Mouse (Mus musculus): Measurements from ENCODE around the gene Abraxas1.
A peak's percentile ranks its signal among the peaks of the same experiment; 100 is the strongest.

Gene Abraxas1

DNA sequence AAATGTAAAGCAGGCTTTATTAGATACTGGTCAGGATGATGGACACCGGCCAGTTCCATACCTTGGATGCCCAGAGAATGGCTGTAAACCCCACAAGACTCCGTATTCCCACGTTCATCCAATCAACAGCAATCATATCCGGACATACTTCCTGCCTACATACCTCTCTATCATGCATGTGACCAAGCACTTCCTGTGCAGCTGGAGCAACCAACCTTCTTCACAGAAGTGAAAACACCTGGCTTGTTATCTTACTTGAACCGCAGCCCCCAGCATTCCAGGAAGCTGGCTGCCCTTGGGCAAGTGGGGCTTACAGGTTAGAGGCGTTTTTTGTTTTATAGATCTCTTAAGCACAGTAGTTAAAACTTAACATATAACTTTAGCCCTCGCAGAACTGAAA, 2.1 kb upstream of the Abraxas1 start:
- no peak for DNase-seq (ENCODE audit: low spot score)

DNA sequence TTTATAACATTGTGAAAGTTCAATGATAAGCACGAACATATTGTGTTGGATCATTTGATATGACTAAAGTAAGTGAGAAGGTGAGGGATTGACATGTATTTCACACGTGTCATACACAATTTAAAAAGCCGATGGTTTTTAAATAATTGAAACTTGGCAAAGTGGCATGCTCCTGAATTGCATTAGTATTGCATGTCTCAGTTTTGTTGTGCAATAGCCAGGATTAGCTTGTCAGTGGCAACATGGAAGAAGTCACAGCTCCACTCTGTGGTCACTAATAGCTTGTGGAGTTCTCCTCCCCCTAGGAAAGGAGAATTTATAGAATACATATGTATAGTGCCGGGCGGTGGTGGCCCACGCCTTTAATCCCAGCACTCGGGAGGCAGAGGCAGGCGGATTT, 610 bp upstream of the Abraxas1 start:
- peak; percentile 13 for DNase-seq (ENCODE audit: low spot score)

DNA sequence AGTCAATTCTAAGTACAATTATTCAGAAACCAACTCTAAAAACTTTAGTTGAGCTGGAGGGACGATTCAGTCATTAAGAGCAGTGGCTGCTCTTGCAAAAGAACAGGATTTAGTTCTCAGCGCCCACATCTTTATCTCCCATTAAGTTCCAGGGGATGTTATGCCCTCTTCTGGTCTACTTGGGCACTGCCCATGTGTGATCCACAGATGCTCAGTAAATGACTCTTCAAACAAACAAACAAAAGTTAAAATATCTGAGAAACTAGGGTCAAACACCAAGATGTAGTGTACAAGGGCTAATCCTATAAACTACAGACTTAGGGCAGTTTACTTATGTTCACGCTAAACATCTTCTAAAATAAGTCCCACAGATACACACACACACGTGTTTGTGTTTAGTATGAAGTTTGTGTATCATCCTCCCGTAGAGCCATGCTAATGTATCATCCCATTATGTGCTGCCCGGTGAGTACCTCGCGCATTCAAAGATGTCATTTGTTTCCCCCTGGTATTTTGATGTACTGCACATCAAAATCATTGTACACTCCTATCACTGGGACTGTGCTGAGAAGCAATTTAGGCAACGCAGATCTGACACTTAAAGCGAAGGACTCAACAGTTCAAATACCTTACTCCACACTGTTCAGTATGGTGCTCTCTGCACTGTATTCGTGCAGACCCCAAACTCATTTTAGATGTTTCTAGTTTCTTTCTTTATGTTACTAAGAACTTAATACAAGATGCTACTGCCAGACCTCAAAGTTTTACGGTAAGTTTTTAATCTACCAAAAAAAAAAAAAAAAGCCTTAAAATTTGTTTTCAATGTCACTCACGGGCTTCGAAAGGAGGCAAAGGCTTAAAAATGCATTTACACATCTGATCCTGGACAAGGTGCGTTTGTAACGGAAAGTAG, 941 bp downstream of the Abraxas1 start:
- DNase-seq (ENCODE audit: low spot score): peak; percentile 52

DNA sequence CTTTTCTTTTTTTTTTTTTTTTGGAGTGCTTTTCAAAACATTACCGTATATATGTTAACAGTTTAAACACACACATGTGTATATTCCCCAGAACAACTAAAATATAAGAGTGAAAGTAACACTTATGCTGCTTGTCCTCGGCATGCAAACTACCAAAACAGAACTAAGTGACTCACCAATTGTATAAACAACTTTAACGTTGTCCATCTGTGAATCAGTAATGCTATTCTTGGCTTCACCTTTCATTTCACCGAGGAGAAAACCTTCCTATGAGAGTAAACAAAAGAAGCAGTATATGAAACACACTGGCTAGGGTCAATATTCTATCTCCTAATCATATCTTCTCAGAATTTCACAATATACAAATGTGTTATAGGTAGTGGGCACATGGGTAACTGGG, 2.4 kb downstream of the Abraxas1 start:
- DNase-seq (ENCODE audit: low spot score): no peak

DNA sequence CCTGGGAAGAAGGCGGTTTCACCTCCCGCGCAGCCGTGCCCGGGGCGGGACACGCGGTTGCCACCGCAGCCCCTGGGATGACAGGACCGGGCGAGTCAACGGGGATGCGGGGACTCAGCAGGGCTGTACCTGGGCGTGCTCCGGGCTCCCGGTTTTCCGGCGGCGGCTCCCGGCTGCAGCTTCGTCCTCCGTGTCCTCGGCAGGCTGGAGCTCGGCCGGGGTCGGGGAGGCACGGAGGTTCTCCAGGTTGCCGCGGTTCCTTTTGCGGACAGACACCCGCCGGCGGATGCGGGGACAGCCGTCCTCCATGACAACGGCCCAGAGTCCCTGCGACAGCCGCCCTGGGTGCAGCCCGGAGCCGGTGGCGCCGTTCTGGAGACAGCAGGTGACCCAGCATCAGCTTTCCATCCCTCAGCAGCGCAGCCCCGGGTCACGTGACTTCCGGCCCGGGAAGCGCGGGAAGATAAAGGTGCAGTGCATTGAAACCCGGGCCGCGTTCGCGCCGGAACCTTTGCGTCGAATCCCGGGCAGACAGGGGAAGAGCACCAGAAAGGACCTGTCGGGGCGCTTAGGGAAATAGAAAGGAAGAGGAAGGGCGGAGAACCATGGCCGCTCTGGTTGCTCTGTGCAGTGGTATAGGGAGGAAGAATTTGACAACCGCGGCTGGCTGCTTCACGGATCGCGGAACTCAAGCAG, 22.5 kb downstream of the Abraxas1 start, which contains the start of the genes Helq and Mrps18c:
Gene Helq (minus strand): TSS at position 434 of the 696 bp plus-strand sequence.
Gene Mrps18c (plus strand): TSS at position 463 of the 696 bp plus-strand sequence.
- DNase-seq (ENCODE audit: low spot score): peak; percentile 96

DNA sequence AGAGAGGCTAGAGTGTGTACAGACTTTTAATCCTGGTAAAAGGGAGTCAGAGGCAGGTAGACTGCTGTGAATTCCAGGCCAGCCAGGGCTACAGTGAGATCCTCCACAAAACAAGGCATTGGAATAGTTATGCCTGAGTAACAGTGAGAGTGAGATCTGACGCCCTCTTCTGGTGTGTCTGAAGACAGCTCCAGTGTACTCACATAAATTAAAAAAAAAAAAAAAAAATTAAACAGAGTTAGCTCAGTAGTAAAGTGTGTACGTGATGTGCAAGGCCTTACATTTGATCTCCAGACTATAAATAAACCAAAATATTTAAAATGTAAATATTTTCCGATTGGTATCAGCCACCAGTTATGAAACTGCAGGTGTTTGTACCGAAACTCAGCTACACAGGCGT, 26.7 kb downstream of the Abraxas1 start:
- no peak for DNase-seq (ENCODE audit: low spot score)

DNA sequence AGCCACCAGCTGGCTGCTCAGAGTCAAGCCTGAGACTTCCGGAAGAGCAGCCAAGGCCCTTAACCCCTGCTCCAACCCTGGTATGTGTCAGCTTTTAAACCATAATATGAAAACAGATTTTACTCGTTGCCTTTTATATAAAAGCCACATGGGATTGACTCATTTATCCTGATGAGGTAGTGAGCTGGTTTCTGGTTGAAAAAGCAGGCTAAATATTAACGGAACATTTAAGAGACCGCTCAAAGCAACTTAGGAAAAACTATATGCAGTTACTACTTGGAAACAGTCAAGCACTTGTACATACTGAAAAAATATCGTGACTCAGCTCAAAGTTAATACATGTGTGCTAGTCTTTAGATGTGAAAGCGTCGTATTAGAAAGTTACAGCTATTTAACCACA, 28.5 kb downstream of the Abraxas1 start:
- DNase-seq (ENCODE audit: low spot score): no peak

DNA sequence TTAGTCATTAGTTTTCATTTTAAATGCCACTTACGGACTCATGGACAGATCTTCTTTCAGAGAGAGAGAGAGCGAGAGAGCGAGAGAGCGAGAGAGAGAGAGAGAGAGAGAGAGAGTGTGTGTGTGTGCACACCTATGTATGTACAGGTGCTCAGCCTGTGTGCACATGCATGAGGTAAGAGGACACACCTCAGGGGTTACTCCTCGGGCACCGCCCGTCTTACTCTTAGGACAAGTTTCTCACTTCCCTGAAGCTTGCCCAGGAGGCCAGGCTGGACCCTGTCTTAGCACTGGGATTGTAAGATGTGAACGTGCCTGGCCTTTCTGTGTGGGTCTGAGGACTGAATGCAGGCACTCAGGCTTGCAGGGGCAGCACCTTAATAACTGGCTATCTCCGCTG, 33.2 kb downstream of the Abraxas1 start:
- no peak for DNase-seq (ENCODE audit: low spot score)

DNA sequence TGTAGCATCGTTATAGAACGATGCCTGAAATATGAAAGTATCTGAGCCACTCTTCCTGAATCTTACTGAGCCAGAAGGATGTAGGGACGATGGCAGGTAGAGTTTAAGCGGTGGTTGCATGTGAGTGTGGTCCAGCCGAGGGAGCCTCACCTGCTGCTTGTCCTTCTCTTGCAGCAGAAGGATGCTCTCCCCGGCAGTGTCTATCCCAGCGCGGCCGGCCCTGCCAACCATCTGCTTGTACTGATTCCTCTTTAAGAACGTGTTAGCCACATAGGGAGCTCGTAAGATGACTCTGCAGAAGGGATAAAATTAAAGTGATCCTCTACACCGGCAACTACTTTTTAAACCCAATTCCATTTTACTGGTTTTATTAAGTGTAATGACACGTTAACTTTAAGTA, 41.8 kb downstream of the Abraxas1 start:
- no peak for DNase-seq (ENCODE audit: low spot score)

DNA sequence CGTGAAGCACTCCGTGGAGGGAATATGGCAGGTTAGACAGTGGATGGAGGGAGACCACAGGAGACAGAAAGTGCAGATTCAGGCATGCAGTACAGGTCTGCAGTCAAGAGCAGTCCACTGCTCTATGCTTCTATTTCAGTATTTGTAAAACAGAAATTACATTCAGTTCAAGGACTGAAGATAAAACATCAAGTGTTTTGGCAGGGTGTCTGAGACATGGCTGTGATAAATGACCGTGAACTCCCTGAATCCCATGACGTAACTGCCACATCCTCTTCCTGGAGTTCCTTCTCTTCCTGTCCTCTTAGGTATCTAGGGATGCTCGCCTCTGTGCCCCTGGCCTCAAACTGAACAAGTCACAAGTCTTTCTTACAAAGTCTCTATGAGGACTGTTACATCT, 43.9 kb downstream of the Abraxas1 start:
- no peak for DNase-seq (ENCODE audit: low spot score)

DNA sequence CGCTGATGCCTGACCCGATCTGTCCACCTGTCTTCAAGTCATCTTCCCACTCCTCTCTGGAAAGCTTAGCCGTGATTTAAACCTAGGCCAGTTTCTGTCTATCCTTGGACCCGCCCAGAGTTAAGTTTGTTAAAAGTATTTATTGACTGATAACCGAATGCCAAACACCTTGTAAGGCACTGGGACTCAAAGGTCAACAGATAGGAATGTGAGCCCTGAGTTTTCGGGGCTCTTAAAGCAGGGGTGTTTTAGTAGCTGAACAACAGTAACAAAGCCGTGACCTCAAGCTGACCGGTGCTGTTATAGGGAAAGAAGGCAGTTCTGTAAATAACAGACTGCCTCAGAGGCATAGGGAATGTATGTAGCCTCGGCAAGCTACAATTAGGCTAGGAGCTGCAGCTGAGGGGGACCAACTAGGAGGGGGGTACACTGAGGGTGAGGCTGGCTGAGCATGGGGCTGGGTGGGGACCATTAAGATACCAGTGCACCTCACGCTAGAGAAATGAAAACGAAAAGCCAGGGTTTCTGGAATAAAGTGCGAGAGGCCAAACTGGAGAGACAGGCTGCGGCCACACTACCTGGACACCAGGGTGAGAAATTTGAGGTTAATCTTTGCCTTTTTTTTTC, 44.9 kb downstream of the Abraxas1 start:
- no peak for DNase-seq (ENCODE audit: low spot score)

DNA sequence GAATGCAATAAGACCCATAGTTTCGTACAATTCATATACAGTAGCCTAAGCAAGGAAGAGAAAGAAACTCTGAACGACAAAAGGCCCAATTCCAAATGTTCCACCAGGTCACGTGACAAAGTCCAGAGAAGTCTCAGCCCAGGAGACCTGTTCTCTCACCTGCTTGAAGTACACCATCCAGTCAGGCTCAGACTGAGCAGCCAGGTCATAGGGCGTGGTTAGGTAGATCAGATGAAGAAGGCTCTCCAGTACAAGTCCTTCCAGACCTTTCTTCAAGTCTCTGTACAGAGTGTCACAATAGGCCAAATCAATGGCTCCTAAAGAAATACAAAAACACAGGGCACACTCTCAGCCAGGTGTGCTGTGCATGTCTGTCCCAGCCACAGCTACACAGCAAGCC, 49.2 kb downstream of the Abraxas1 start:
- no peak for DNase-seq (ENCODE audit: low spot score)

DNA sequence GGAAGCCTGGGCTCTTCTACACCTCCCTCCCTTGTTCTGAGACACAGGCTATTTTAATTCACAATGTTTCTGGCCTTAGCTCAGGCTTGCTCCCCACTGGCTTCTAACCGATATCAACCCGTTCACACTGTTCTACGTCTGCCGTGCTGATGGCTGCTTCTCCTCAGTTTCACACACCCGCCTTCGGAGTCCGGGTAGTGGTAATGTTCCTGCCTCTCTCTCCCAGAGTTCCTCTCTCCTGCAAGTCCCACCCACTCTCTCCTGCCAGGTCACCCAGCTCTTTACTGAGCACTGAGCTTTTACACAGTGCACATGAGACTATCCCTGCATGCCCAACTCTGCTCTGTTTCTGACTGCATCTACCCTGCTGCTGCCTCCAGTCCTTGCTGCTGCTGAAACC, 54.7 kb downstream of the Abraxas1 start:
- DNase-seq (ENCODE audit: low spot score): no peak

DNA sequence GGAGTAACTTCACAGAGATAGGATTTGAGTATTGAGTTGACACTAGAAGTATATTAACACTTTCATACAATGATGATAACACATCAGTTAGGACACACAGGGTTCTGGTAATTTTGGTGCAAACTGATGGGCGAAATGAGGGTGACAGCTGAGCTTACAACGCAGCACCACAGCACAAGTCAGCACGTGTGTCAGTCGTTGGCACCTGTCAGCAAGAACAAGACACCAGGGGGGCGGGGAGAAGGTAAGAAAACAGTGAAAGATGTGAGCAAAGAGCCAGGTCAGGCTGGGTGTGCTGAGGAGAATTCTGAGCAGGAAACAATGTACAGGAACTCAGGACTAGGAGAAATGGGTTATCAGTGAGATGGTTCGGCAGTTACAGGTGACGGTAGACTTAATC, 59.0 kb downstream of the Abraxas1 start:
- DNase-seq (ENCODE audit: low spot score): no peak

DNA sequence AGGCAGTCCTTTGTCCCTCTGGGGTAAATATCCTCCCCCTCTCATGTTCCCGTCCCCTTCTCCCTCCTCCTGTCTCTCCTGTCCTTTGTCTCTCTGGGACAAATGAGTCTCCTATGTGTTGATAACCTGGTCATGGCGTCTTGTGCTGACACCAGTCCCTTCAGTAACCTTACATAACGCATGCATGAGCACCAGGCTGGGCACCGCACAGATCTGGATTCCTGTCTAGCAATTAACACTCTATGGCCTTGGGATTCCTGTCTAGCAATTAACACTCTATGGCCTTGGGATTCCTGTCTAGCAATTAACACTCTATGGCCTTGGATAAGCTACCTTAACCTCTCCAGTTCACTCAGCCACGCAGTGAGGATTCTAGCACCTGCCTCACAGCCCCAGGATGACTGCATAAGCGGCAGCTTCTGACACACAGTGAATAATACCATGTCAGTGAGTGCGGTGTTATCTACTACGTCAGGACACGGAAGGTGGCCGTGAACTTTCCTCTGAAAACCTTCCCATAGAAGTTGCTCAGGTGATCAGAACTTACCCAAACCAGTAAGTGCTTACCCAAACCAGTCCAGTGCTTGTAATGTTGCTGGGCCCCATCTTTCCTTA, 60.6 kb downstream of the Abraxas1 start:
- no peak for DNase-seq (ENCODE audit: low spot score)

DNA sequence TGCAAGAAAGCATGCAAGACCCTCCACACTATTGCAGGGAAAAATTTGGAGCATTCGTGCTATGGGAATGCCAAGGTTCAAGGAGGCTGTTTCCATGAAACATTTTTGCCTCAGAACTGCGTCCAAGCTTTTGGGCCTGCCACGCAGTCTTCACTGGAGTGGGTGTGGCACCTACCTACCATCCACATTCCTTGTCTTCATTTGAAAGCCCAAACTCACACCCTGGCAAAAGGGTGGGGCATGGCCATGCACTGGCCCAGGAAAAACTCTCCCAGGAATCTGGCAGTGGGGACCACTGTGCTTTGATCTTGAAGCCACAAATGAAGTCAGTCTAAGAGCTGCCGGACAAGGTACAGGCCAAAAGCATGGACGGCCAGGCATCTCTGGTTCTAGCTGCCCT, 62.6 kb downstream of the Abraxas1 start:
- DNase-seq (ENCODE audit: low spot score): no peak

Data from embryo, embryonic 10.5 days (tissue).